Mouse (Mus musculus): Measurements from ENCODE around the gene Fstl3. TPM values are rescaled to one million over a fixed set of nuclear protein-coding genes. Genes with fewer than 3 reads are reported as not detected.

Gene Fstl3
- polyA plus RNA-seq, 1 experiment from 2014 or later = 1.1 TPM

DNA sequence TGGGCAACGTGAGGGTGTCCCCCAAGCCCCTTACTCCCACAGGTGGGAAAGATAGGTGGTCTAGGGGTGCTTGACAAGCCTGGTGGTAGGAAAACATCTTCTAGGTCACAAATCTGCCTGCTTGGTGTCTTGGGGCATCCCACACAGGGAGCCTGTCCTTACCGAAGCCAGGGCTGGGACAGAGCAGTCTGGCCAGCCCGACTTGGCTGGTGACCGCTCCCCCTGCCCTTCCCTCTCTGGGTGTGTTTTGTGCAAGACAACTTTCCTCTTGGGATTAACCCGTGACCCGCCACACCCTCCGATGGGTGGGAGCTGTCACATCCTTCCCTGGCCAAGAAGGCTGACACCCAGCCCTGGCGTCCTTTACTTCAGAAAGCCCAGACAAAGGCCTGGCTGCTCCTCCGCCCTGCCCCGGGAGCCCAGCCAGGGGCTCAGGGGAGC is 17.4 kb downstream of the Fstl3 start:
- Histone ChIP-seq H3K4me3 (peak overlapping the region; percentile 95), H3K36me3 (peaks cover 14% of the 10 kb centered on the region), H3K4me1 (peaks cover 45% of the 10 kb centered on the region), H3K9me3 (replicated peaks) (no peaks in the 10 kb centered on the region), H3K27me3 (ENCODE audit: low read depth, poor library complexity, severe bottlenecking) (no peaks in the 10 kb centered on the region), H3K27ac (replicated peaks) (peak overlapping the region; percentile 98)
- WGBS = 3% methylated on average over 10 of the region's 10 CpGs
- DNase-seq (ENCODE audit: low spot score) = peak; percentile 70

DNA sequence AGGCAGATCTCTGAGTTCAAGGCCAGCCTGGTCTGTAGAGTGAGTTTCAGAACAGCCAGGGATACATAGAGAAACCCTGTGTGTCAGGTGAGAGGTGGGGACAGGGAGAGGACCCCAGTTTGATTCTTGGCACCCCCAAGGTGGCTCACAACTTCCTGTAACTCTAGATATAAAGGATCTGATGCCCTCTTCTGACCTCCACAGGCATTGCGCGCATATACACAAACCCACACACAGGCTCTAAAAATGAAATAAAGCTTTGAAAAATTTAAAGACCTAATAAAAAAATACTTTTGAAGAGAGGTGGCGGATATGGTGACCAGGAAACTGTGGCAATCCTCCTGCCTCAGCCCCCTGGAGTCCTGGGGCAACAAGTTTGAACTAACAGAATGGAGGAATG is 18.8 kb downstream of the Fstl3 start:
- no peak for DNase-seq (ENCODE audit: low spot score)
- no peak overlapping the region for H3K4me3 ChIP-seq
- H3K36me3 ChIP-seq = peaks cover 26% of the 10 kb centered on the region
- no peaks in the 10 kb centered on the region for H3K9me3 ChIP-seq (replicated peaks)
- H3K27ac ChIP-seq (replicated peaks) = no peak overlapping the region
- H3K27me3 ChIP-seq (ENCODE audit: low read depth, poor library complexity, severe bottlenecking) = no peaks in the 10 kb centered on the region
- peaks cover 49% of the 10 kb centered on the region for H3K4me1 ChIP-seq
- WGBS = 99% methylated on average over 3 of the region's 3 CpGs

DNA sequence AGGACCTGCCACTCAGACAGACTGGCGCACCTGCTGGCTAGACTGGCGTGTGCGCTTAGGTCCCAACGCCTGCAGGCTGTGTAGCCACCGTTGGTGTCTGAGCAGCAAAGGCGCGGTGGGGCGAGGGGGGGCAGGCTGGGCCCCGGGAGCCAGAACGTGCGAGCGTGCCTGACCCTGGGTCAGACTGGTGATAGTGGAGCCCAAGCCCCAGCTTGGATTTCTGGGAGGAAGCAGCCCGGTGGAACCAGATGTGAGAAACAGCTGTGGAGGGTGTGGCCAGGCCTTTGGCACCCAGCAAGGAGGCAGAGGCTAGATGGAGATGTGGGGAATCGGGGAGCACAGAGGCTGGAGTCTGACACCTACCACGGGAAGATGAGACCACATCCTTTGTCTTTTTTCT is 20.3 kb downstream of the Fstl3 start:
- Histone ChIP-seq H3K9me3 (replicated peaks) (no peaks in the 10 kb centered on the region), H3K36me3 (peaks cover 28% of the 10 kb centered on the region), H3K27me3 (ENCODE audit: low read depth, poor library complexity, severe bottlenecking) (no peaks in the 10 kb centered on the region), H3K4me3 (peak overlapping the region; percentile 31), H3K27ac (replicated peaks) (peak overlapping the region; percentile 61; the same call in 1 of the 2 replicates), H3K4me1 (peaks cover 63% of the 10 kb centered on the region)
- no peak for DNase-seq (ENCODE audit: low spot score)
- 58% methylated on average over 15 of the region's 15 CpGs for WGBS

DNA sequence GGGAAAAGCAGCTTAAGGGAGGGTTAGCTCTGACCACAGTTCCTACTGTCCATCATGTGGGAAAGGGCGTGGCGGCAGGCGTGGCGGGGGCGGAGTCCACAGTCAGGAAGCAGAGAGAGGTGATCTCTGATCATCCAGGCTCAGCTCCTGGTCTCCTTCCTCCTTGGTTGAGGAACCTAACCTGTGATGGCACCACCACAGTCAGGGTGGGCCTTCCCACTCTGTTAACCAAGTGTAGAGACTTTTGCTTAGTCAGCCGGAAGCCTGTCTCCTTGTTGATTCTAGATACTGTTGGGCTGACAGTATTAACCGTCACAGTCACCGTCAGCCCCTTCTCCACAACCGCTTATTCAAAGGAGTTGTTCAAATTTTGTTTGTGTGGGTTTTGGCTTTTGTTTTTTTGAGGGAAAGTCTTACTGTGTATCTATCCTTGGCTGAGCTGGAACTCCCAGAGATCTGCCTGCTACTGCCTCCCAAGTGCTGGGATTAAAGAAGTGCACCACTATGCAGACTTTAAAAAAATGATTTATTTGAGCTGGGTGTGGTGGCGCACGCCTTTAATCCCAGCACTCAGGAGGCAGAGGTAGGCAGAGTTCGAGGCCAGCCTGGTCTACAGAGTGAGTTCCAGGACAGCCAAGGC is 21.3 kb downstream of the Fstl3 start:
- Histone ChIP-seq H3K4me1 (peaks cover 68% of the 10 kb centered on the region), H3K4me3 (no peak overlapping the region; the same call in 1 of the 2 replicates), H3K27ac (replicated peaks) (no peak overlapping the region), H3K36me3 (peaks cover 28% of the 10 kb centered on the region), H3K27me3 (ENCODE audit: low read depth, poor library complexity, severe bottlenecking) (no peaks in the 10 kb centered on the region), H3K9me3 (replicated peaks) (no peaks in the 10 kb centered on the region)
- 92% methylated on average over 12 of the region's 12 CpGs for WGBS
- no peak for DNase-seq (ENCODE audit: low spot score)

- no peaks in the 10 kb centered on the region for H3K9me3 ChIP-seq (replicated peaks)
- H3K27ac ChIP-seq (replicated peaks) = peak overlapping the region; percentile 42; the same call in 1 of the 2 replicates
- no peaks in the 10 kb centered on the region for H3K27me3 ChIP-seq (ENCODE audit: low read depth, poor library complexity, severe bottlenecking)
- DNase-seq (ENCODE audit: low spot score) = no peak
- no peak overlapping the region for H3K4me3 ChIP-seq
- WGBS = 89% methylated on average over 11 of the region's 11 CpGs
- peaks cover 72% of the 10 kb centered on the region for H3K4me1 ChIP-seq
- H3K36me3 ChIP-seq = peaks cover 28% of the 10 kb centered on the region
Measured at GRCm38 (mm10) chr10:79800508-79800907, 23.4 kb downstream of the Fstl3 start.

- peak overlapping the region; percentile 91 for H3K27ac ChIP-seq (replicated peaks)
- H3K4me3 ChIP-seq = peak overlapping the region; percentile 30
- 17% methylated on average over 3 of the region's 3 CpGs for WGBS
- DNase-seq (ENCODE audit: low spot score) = no peak
- peaks cover 27% of the 10 kb centered on the region for H3K36me3 ChIP-seq
- no peaks in the 10 kb centered on the region for H3K27me3 ChIP-seq (ENCODE audit: low read depth, poor library complexity, severe bottlenecking)
- no peaks in the 10 kb centered on the region for H3K9me3 ChIP-seq (replicated peaks)
- H3K4me1 ChIP-seq = peaks cover 80% of the 10 kb centered on the region
Measured at GRCm38 (mm10) chr10:79801837-79802236, 24.8 kb downstream of the Fstl3 start.

GRCm38 (mm10) chr10:79802331-79802971 is 25.4 kb downstream of the Fstl3 start:
- Histone ChIP-seq H3K36me3 (peaks cover 30% of the 10 kb centered on the region), H3K27me3 (ENCODE audit: low read depth, poor library complexity, severe bottlenecking) (no peaks in the 10 kb centered on the region), H3K27ac (replicated peaks) (peak overlapping the region; percentile 91), H3K4me1 (peaks cover 77% of the 10 kb centered on the region), H3K9me3 (replicated peaks) (no peaks in the 10 kb centered on the region), H3K4me3 (peak overlapping the region; percentile 30)
- DNase-seq (ENCODE audit: low spot score) = peak; percentile 46
- whole genome bisulfite sequencing = 32% methylated on average over 11 of the region's 11 CpGs

- WGBS = 5% methylated on average over 29 of the region's 29 CpGs
- Histone ChIP-seq H3K27me3 (ENCODE audit: low read depth, poor library complexity, severe bottlenecking) (no peaks in the 10 kb centered on the region), H3K36me3 (peaks cover 43% of the 10 kb centered on the region), H3K4me3 (peak overlapping the region; percentile 51), H3K4me1 (peaks cover 77% of the 10 kb centered on the region), H3K27ac (replicated peaks) (peak overlapping the region; percentile 91), H3K9me3 (replicated peaks) (no peaks in the 10 kb centered on the region)
- peak; percentile 94 for DNase-seq (ENCODE audit: low spot score)
Measured at GRCm38 (mm10) chr10:79803716-79804323, 26.7 kb downstream of the Fstl3 start.

- WGBS = 82% methylated on average over 11 of the region's 11 CpGs
- Histone ChIP-seq H3K4me1 (peaks cover 70% of the 10 kb centered on the region), H3K27me3 (ENCODE audit: low read depth, poor library complexity, severe bottlenecking) (no peaks in the 10 kb centered on the region), H3K27ac (replicated peaks) (peak overlapping the region; percentile 91), H3K9me3 (replicated peaks) (no peaks in the 10 kb centered on the region), H3K36me3 (peaks cover 45% of the 10 kb centered on the region), H3K4me3 (no peak overlapping the region)
- no peak for DNase-seq (ENCODE audit: low spot score)
Measured at GRCm38 (mm10) chr10:79805636-79806035, 28.6 kb downstream of the Fstl3 start.

DNA sequence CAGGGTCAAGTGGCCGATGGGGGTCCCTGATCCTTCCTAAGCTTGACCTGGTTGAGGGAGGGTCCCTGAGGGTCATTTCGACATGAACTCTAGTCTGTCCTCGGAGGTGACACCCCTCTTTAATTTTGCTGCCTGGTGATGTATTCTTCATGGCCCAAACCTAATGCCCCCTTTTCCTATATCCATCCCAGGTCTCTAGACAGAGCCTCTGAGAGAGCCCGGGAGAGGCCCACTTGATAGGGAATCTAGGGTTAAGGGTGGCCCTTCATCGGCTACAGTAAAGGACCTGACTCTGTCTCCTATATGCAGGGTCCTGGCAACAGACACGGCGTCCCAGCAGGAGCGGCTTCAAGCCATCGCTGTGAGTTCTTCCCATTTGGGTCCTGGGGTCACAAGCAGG is 29.3 kb downstream of the Fstl3 start:
- peak overlapping the region; percentile 47; the same call in 1 of the 2 replicates for H3K27ac ChIP-seq (replicated peaks)

DNA sequence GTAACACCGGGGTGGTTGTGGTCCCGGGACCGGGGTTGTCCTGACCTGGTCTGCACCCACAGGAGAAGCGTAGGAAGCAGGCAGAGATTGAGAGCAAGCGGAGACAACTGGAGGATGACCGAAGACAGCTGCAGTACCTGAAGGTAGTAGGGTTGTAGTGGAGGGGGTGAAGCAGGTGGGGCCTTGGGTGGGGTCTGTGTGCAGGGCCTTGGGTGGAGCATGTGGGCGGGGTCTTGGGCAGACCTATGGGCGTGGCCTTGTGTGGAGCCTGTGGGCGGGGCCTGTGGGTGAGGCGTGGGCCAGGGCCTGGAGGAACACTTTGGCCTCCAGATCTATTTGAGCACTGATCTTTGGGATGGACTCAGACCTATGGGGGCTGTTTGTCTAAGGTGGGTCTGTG is 29.9 kb downstream of the Fstl3 start:
- no peaks in the 10 kb centered on the region for H3K27me3 ChIP-seq (ENCODE audit: low read depth, poor library complexity, severe bottlenecking)
- peaks cover 54% of the 10 kb centered on the region for H3K36me3 ChIP-seq
- no peaks in the 10 kb centered on the region for H3K9me3 ChIP-seq (replicated peaks)
- DNase-seq (ENCODE audit: low spot score) = no peak
- H3K4me3 ChIP-seq = no peak overlapping the region
- H3K27ac ChIP-seq (replicated peaks) = 0 out of 2 replicates have a peak overlapping the region, but pooled peaks have one; percentile 28
- peaks cover 61% of the 10 kb centered on the region for H3K4me1 ChIP-seq
- 84% methylated on average over 10 of the region's 10 CpGs for WGBS

More for the DNA sequence above, 29.3 kb downstream of the Fstl3 start:
- no peak overlapping the region for H3K4me3 ChIP-seq
- DNase-seq (ENCODE audit: low spot score) = no peak
- peaks cover 63% of the 10 kb centered on the region for H3K4me1 ChIP-seq
- no peaks in the 10 kb centered on the region for H3K27me3 ChIP-seq (ENCODE audit: low read depth, poor library complexity, severe bottlenecking)
- H3K9me3 ChIP-seq (replicated peaks) = no peaks in the 10 kb centered on the region
- WGBS = 89% methylated on average over 9 of the region's 9 CpGs
- H3K36me3 ChIP-seq = peaks cover 48% of the 10 kb centered on the region

DNA sequence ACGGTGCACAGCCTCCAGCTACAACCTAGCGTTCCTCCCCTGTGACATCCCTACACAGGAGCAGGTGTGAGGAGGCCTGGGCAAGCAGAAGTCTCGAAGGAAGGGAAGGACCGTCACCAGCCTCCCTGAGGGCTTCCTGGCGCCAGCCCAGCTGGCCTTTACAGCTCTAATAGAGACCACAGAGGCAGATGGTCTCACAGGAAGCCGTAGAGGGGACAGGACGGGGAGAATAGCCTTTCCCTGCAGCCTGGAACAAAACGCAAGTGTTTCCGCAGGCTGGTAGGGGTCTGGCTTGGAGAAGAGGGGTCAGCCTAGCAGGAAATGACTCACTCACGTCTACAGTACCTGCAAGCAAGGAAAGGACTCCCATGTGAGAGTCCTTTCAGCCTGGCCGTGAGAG is 30.8 kb downstream of the Fstl3 start:
- no peaks in the 10 kb centered on the region for H3K27me3 ChIP-seq (ENCODE audit: low read depth, poor library complexity, severe bottlenecking)
- no peaks in the 10 kb centered on the region for H3K9me3 ChIP-seq (replicated peaks)
- no peak overlapping the region for H3K4me3 ChIP-seq
- no peak for DNase-seq (ENCODE audit: low spot score)
- H3K27ac ChIP-seq (replicated peaks) = peak overlapping the region; percentile 53; the same call in 1 of the 2 replicates
- H3K4me1 ChIP-seq = peaks cover 57% of the 10 kb centered on the region
- 76% methylated on average over 11 of the region's 11 CpGs for WGBS
- peaks cover 62% of the 10 kb centered on the region for H3K36me3 ChIP-seq

DNA sequence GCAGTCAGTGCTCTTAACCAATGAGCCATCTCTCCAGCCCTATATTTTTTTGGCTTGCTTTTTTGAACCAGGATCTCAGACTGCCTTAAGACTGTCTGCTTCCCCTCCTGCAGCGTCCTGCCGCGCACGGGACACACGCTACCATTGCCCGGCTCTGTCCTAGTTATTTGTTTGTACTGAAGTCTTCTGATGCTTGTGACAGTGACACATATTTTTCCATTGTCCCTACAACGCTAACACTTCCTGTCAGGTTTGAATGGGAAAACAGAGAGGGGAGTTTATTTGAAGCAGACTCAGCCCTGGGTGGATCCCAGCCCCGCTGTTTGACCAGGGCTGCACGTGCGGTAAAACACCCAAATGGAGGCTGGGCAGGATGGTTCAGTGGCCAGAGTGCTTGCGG is 31.7 kb downstream of the Fstl3 start:
- peaks cover 67% of the 10 kb centered on the region for H3K36me3 ChIP-seq
- H3K27ac ChIP-seq (replicated peaks) = peak overlapping the region; percentile 53; the same call in 1 of the 2 replicates
- H3K4me3 ChIP-seq = no peak overlapping the region
- 93% methylated on average over 11 of the region's 11 CpGs for WGBS
- H3K4me1 ChIP-seq = peaks cover 48% of the 10 kb centered on the region
- H3K27me3 ChIP-seq (ENCODE audit: low read depth, poor library complexity, severe bottlenecking) = no peaks in the 10 kb centered on the region
- H3K9me3 ChIP-seq (replicated peaks) = no peaks in the 10 kb centered on the region
- DNase-seq (ENCODE audit: low spot score) = no peak

Measured in midbrain, embryonic 10.5 days (tissue).